Mouse (Mus musculus) c-Kit-positive CD71-negative TER-119-negative erythroid progenitor cells, embryonic 14.5 days (primary cell): ENCODE data around the gene Tuba8.
A peak's percentile ranks its signal among the peaks of the same experiment; 100 is the strongest.

Experiments
- DNase-seq: peaks from one replicate; pipeline ENCODE4 v3.0.0-alpha.2; 2013; ENCODE audit warnings: low read depth

Gene Tuba8

DNA sequence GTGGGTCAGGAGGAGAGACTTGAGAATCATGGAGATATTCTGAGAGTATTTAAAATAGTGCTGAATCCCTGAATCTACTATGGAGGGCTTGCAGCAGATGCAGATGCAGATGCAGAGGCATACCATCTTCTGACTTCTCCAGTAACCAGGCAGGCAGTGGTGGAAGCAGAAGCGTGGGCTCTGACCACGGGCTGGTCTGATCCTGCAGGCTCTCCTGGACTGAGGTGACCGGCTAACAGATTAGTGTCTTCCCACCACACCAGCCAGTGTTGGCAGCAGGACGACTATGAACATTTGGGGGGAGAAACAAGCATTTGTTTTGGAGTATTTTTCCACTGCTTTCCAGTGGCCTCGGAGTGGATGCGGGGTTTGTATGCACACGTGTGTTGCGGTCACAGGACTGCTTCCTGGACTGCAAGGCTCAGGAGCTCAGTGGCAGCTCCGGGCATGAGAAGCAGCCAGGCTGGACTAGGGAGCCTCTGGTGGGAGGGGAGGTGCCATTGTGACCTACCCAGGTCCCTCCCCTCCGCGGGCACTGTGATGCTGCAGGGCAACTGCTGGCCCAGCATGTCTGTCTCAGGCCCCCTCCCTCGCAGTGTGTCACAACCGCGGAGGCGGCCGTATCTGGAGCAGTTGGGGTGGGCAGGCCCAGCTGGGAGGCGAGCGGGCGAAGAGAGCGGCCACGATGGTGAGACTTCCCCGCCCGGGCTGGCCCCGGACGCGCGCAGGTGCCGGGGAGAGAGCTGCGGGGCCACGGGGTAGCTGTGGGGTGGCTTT lies at the start of gene Tuba8:
Gene Tuba8 (plus strand): TSS at position 548 of the 777 bp plus-strand sequence.
- peak; percentile 39 for DNase-seq

GRCm38 (mm10) chr6:121162616-121163015 lies 47.9 kb upstream of the Tuba8 start:
- no peak for DNase-seq

DNA sequence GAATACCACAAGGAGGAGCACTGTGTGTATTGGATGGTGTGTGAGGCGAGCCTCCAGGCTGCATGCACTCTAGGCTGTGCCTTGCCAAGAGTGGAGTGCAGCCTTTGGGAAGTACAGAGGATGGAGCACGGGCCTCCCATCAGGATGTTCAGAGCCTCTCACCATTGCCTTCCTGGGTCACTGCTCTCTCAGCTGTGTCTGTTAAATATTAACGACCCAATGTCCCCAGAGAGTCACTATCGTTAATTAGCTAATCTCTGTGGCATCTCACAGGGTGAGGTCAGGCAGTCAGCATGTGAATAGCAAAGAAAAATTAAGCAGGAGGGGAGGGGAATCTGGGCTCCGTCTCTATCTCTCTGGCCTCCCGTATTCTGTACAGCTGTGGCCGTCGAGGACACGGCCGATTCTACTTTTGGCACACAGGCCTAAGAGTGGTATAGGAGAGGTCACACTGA lies 44.4 kb upstream of the Tuba8 start:
- DNase-seq = no peak

DNA sequence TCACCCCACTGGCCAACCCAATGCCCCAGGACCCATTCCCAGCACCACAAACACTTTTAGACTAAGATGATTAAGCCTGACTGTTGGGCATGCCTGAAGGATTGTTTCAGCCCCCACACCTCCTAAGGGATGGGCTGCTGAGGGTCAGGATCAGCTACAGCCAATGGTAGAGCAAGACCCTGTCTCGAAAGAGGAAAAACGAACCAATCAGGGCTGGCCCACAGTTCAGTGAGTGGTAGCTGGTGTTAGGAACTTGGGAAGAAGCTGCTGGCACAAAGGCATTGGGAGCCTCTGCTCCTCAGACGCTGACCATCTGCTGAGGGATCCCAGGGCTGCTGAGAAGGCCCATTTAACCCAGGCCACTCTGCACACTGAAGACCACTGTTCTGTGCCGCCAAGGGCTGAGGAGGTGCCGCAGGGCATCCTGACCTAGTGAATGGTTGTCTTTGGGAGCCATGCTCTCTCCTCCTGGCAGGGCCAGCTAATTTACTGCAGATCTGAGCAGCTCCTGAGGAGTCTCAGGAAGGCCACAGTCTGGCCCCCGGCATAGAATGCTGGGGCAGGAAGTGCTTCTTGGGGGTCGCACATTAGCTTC lies 43.0 kb upstream of the Tuba8 start:
- DNase-seq = no peak

- DNase-seq = no peak
Observed at GRCm38 (mm10) chr6:121171102-121171501, 39.4 kb upstream of the Tuba8 start.

DNA sequence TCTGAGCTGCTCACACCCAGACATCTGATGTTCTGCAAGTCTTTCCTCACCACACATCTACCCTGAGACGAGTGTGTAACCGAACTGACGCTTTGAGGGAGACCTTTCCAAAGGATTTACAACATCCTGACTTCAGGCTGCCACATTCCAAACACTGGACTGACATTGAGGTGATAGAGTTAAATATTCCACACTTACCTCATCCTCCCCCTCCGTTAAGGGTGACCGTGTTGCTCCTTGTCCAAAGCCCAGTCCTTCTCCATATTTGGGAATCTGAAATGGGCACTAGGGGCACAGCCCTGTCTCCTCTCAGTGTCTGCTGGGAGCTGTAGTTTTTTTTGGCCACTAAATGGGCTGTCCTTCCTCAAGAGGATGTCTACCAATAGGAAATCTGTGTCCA lies 37.0 kb upstream of the Tuba8 start:
- no peak for DNase-seq

GRCm38 (mm10) chr6:121174761-121175160 lies 35.7 kb upstream of the Tuba8 start:
- no peak for DNase-seq

GRCm38 (mm10) chr6:121176011-121176730 lies 34.3 kb upstream of the Tuba8 start:
- no peak for DNase-seq

- DNase-seq = no peak
Observed at GRCm38 (mm10) chr6:121176731-121177098, 33.8 kb upstream of the Tuba8 start.

DNA sequence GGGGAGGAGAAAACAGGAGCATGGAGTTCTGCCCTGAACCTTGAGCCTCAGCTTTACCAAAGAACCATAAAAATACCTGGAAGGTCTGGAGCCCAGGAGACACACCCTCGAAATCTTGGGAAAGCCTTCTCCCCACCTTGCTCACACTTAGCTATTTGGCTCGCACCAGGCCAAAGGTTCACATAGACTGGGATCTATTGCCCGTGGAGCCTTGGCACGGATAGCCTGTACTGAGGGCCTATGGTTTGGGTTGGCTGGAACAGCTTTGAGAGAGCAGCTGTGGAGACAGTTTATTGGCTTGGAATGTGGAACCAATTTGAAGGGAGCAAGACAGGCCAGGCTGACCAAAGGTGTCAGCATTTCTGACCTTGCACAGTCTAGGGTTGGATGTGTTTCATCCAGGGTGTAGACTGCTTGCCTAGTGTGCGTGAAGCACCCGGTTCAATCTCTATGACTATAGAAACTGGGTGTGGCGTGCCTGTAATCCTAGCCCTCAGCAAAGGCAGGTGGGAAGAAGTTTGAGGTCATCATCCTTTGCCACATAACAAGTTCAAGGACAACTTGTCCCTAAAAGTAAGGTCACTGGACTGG lies 33.3 kb upstream of the Tuba8 start:
- DNase-seq = no peak

DNA sequence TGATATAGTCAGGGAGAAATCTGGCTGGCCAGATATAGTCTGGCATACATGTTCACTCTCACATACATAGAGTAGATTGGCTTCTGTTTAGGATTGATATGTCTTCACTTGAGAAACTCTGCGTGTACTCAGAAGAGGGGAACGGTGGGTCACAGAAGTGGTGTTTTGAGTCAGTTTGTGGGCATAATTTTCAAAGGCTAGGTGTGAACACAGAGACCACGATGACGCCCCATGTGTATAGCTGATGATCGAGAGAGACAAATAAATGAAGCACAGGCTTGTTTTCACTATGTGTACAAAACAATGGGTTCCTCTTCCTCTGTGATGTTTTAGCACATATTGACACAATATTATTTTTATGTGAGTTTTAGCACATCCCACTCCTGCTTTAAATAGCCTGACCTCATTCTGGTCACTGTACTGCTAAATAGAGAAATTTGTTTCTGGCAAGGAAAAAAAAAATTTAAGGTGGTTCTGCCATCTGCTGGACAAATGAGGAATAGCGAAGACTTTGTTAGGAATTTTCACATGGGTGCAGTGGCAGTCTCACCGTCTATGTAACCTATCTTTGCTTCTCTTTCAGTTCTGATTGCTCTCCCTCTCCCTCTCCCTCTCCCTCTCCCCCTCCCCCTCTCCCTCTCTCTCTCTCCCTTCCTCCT lies 31.7 kb upstream of the Tuba8 start:
- peak; percentile 63 for DNase-seq

GRCm38 (mm10) chr6:121179846-121180245 lies 30.6 kb upstream of the Tuba8 start:
- DNase-seq = no peak

- DNase-seq = peak; percentile 95
Observed at GRCm38 (mm10) chr6:121183414-121184173, 26.9 kb upstream of the Tuba8 start, which contains the start of gene Pex26. Pex26 (plus strand) TSS chr6:121183667.

DNA sequence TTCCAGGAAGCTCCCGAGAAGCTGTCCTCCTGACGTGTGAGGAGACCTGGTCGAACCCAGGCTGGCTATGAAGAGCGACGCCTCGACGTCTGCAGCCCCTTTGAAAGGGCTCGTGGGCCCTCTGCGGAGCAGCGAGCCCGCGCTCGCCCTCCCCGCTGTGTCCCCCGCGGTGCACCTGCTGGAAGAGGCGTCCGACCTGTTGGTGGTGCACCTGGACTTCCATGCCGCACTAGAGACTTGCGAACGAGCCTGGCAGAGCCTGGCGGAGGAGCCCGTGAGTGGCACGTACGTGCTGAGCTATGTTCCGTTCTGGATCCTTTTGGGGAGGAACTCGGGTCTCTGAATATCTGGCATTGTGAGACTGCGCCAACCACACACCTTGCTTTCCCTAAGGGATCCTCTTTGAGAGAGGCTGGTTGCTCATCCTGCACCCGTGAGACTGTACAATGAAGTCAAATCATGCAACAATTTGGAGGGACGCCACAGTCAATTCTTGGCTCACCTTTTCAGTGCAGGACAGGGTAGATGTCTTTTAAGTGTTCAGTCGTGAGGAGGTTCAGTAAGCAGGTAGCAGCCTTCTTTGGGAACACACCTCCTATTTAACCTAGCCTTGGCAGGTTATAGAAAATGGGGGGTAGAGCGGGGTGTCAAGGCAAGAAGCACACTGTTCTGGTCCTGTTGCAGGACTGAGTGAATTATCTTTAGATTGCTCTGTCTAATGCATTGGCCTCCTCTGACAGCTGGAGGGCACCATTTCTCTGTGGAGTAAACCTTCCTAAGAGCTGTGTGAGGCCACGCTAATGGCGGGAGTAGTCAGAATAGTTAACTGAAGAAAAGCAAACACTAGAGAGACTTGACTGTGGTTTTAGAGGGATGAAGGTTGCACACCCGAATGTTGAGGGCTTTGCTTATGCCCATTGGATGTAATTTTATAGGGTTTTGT lies 26.0 kb upstream of the Tuba8 start:
- DNase-seq = peak; percentile 77

DNA sequence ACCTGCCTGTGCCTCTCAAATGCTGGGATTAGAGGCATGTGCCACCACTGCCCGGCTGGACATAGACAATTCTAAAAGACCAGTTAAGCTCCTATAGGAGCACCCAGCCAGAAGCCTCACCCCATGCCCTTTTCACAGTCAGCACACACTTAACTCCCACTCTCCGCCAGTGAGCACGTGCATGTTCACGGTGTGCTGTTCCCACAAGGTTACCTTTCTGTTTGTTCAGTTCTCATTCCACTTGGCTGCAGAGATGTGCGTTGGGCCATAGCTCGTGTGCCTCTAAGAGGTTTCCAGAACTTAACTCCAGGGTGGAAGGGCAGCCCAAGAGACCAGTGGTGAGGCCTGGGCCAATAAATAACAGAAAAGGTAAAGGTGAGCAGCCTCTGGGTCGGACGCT lies 25.3 kb upstream of the Tuba8 start:
- no peak for DNase-seq

DNA sequence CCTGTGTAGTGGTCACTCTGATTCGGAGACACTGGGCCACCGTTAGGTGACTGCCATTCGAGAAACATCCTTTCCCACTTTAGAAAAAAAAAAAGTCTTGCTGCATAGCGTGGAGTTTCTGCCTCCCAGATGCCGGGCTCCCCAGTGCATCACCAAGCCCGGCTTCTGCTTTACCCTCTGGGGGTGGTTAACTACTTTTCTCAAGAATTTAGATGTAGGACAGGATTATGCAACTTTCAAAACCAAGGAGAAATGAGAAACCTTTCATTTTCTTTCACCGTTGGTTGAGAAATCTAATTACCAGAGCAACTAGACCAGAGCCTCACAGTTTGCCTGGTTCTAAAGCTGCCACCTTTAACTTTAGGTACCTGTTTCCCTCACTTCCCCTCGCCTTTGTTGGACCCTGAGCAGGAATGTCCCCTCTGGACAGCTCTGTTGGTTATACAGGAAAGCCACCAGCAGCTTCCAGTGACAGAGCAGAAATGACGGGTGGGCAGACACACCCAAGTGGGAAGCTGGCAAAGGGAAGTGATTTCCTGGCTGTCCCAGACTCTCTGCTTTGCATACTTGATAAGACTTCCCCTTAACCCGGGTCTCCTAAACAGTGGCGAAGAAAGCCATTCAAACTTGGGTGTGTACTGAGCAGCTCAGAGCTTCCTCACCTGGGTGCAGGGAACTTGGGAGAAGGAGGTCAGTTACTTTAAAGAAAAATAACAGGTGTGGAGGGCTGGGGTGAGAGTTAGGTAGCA lies 19.1 kb upstream of the Tuba8 start:
- no peak for DNase-seq

GRCm38 (mm10) chr6:121194061-121194955 lies 16.2 kb upstream of the Tuba8 start:
- DNase-seq = no peak
